Mouse (Mus musculus): ENCODE results near the gene Tas2r119. TPM values are rescaled to one million over a fixed set of nuclear protein-coding genes. Genes with fewer than 3 reads are reported as not detected.

The Tas2r119 gene
- polyA plus RNA-seq, 1 experiment from 2014 or later: not detected

DNA sequence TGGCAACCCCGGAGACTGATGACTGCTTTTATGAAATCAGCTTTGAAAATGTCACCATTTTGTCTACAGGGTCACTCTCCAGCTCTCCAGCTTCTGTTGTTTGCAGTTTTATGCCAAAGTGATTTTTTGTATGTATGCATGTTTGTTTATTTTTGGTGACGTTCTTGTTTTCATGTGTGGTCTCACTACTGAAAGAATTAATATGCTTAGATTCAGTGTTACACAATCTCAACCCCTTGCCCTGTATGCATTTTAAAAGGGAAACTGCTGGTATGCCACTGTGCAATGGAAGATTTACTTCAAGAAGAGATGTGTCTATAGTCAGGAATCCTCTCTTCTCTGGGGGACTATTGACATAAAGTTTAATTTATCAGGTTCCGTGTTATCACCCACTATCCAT lies 48.3 kb downstream of the Tas2r119 start:
- H3K27ac ChIP-seq (ENCODE audit: poor library complexity, severe bottlenecking): no peak overlapping the region
- H3K9ac ChIP-seq: no peak overlapping the region
- no peak for ATAC-seq (ENCODE audit: insufficient number of reproducible peaks, low FRiP score)
- no peak overlapping the region for H3K4me3 ChIP-seq
- no peaks in the 10 kb centered on the region for H3K4me1 ChIP-seq (replicated peaks)
- 77% methylated on average over 3 of the region's 3 CpGs for WGBS
- H3K4me2 ChIP-seq: no peak overlapping the region
- H3K9me3 ChIP-seq (replicated peaks): no peaks in the 10 kb centered on the region
- H3K27me3 ChIP-seq (replicated peaks): no peaks in the 10 kb centered on the region
- no peaks in the 10 kb centered on the region for H3K36me3 ChIP-seq

DNA sequence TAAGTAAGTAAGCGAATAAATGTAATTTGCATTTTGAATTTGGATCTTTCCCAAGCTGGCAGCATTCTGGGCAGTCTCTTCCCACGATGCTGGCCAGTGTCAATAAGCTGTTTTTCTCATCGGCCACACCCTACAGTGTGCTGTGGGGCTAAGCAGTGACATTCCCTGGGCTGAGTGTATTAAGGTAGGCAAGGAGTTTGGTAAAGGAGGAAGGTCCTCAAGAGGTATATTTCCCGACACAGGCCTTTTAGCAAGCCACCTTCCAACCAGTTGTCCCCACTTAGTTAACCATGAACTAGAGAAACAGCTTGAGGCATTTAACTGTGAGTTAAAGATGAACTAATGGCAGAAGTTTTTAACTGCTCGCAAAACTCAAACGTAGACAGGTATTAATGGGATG lies 49.3 kb downstream of the Tas2r119 start:
- no peak overlapping the region for H3K4me2 ChIP-seq
- no peak for ATAC-seq (ENCODE audit: insufficient number of reproducible peaks, low FRiP score)
- H3K9me3 ChIP-seq (replicated peaks): no peaks in the 10 kb centered on the region
- 82% methylated on average over 6 of the region's 6 CpGs for WGBS
- H3K27me3 ChIP-seq (replicated peaks): no peaks in the 10 kb centered on the region
- H3K9ac ChIP-seq: no peak overlapping the region
- no peak overlapping the region for H3K27ac ChIP-seq (ENCODE audit: poor library complexity, severe bottlenecking)
- H3K36me3 ChIP-seq: no peaks in the 10 kb centered on the region
- H3K4me1 ChIP-seq (replicated peaks): no peaks in the 10 kb centered on the region
- no peak overlapping the region for H3K4me3 ChIP-seq

DNA sequence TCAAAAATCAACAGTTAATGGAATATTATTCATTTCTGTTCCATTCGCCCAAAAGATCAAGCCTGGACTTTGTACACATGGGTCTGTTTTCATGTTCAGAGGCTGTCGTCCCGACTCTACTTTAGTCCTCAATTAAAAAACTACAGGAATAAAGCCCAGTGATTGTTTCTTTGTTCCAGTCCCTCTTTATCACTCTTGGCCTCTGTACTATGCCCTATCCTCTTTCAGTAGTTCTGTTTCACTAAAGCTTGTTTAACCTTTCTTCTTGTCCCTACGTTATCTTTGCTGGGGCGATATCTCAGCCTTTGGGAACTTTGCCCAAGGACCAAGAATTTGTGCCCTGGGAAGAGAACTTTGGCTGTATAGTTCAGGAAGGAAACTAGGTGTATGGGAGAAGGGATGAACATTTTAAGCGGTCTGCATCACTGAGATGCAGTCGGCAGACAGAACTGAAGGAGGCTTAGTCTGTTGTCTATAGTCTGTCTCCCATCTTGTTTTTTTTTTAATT lies 49.9 kb downstream of the Tas2r119 start:
- 66% methylated on average over 7 of the region's 7 CpGs for WGBS
- Histone ChIP-seq H3K9ac (no peak overlapping the region), H3K36me3 (no peaks in the 10 kb centered on the region), H3K4me3 (no peak overlapping the region), H3K4me2 (no peak overlapping the region), H3K27me3 (replicated peaks) (no peaks in the 10 kb centered on the region), H3K4me1 (replicated peaks) (no peaks in the 10 kb centered on the region), H3K9me3 (replicated peaks) (no peaks in the 10 kb centered on the region), H3K27ac (ENCODE audit: poor library complexity, severe bottlenecking) (no peak overlapping the region)
- no peak for ATAC-seq (ENCODE audit: insufficient number of reproducible peaks, low FRiP score)

Other genes starting within 250 kb of the Tas2r119 start
- gene Sema5a, start 67.5 kb downstream of the Tas2r119 start, polyA plus RNA-seq (2016; fragmentation: Nextera tagmentation; extraction: Ambion mirVana): 3.9 and 4.6 TPM in 2 replicates